Mouse (Mus musculus) lung, embryonic 16.5 days (tissue): ENCODE measurements around the gene Coro7. TPM values are rescaled to one million over a fixed set of nuclear protein-coding genes. Genes with fewer than 3 reads are reported as not detected.

Experiments
- ATAC-seq: fragments of 200-750 bp; cut with Nextera tagmentation; 2 replicates; pipeline ENCODE4 v1.8.0; 2017; ENCODE audit warnings: low read depth, mild to moderate bottlenecking, moderate library complexity
- H3K27ac ChIP-seq: fragments of 300-500 bp; sonication (generic); 2 replicates; pipeline ENCODE4 v1.5.1; 2014; ENCODE audit warnings: mild to moderate bottlenecking, control low read depth, low read length
- H3K27me3 ChIP-seq: fragments of 300-500 bp; sonication (generic); 2 replicates; pipeline ENCODE4 v1.6.1; 2014; ENCODE audit warnings: low read depth, low read length, mixed read lengths; ENCODE audit not compliant: control insufficient read depth, insufficient read depth
- H3K36me3 ChIP-seq: fragments of 300-500 bp; sonication (generic); 2 replicates; pipeline ENCODE4 v1.6.1; 2014; ENCODE audit warnings: low read length; ENCODE audit not compliant: control insufficient read depth, insufficient read depth
- H3K4me1 ChIP-seq: fragments of 300-500 bp; sonication (generic); replicated peaks from 2 replicates; pipeline ENCODE4 v1.6.1; 2014; ENCODE audit warnings: low read length, mixed read lengths; ENCODE audit not compliant: control insufficient read depth, insufficient read depth
- H3K4me2 ChIP-seq: fragments of 300-500 bp; sonication (generic); 2 replicates; pipeline ENCODE4 v1.6.1; 2014; ENCODE audit warnings: low read depth, low read length, control low read depth
- H3K4me3 ChIP-seq: fragments of 300-500 bp; sonication (generic); 2 replicates; pipeline ENCODE4 v1.5.1; 2014; ENCODE audit warnings: mild to moderate bottlenecking, low read length, control low read depth
- H3K9ac ChIP-seq: fragments of 300-500 bp; sonication (generic); 2 replicates; pipeline ENCODE4 v1.6.1; 2014; ENCODE audit warnings: low read length, control low read depth
- H3K9me3 ChIP-seq: fragments of 300-500 bp; sonication (generic); 2 replicates; pipeline ENCODE4 v1.6.1; 2016; ENCODE audit warnings: low read length; ENCODE audit not compliant: control insufficient read depth
- WGBS: fragments of 180-500 bp; shearing (Covaris S2); extraction: QIAGEN DNeasy Blood & Tissue Kit; methylation state at CpG from one replicate; pipeline ENCODE4 v1.1.7; 2014; 5-methylcytosine and 5-hydroxymethylcytosine counted together
- polyA plus RNA-seq: library from polyadenylated mRNA; unstranded; fragments of >200 nt; fragmentation: Nextera tagmentation; extraction: Ambion mirVana; gene quantifications from 2 replicates; pipeline ENCODE4 v1.2.1, GENCODE M21; 2015

Gene Coro7
- polyA plus RNA-seq, 1 experiment from 2014 or later, result 18.3 TPM

DNA sequence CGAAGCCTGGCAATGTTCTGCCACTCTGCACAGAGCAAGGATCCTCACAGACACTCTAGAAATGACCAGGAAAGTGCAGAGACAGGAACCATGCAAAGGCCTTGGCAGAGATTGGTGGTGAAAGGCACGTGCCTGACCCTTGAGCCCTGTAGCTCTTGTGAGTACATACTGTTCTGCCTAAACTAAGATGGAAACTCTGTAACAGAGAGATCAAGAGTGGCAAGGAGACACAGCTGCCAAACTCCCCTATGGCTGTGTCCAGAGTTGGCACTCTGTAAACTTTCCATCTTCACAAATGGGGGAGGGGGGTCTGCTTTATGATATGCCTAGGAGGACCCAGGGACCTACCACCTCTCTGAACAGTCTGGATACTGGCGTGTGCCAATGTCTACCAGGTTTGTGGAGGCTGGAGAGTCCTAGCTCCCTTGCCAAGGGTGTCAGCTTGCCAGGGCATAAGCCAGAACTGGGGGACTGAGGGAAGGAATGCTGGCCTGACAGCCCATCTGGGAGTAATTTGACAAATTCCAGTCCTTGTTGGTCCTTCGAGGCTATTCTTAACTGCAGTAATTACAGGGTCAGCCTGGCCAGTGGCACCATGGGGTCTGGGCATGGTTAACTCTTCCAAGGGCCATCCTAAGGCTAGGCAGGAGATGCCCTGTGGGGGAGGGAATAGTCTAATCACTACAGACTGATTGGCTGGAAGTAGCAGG lies 26.7 kb downstream of the Coro7 start:
- WGBS, result 60% methylated on average over 4 of the region's 4 CpGs
- Histone ChIP-seq H3K4me3 (no peak overlapping the region), H3K27me3 (no peaks in the 10 kb centered on the region), H3K9ac (no peak overlapping the region), H3K9me3 (no peaks in the 10 kb centered on the region), H3K4me1 (peaks cover 17% of the 10 kb centered on the region), H3K4me2 (no peak overlapping the region), H3K27ac (no peak overlapping the region), H3K36me3 (peaks cover 33% of the 10 kb centered on the region)
- ATAC-seq, result no peak

DNA sequence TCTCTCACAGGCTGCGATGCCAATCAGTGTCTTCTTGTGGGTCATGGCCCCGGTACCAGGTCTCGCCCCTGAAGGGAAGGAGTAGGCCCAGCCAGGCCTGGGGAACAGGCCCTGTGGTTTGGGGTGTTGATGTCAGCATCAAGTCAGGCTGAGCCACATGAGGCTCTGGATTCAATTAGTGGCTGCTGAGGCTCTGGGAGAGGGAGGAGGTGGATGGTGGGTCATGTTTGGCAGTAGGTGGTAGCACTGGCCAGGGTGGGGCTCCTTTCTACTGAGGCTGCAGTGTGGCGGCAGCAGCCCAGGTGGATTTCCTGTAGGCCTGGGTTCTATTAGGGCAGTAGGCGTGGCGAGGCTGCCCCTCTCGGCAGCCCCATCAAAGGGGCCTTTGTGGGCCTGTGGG lies 28.0 kb downstream of the Coro7 start:
- no peak overlapping the region for H3K4me2 ChIP-seq
- H3K4me3 ChIP-seq, result no peak overlapping the region
- H3K27ac ChIP-seq, result peak overlapping the region; percentile 32; the same call in 1 of the 2 replicates
- H3K4me1 ChIP-seq, result peaks cover 30% of the 10 kb centered on the region
- no peak overlapping the region; the same call in 1 of the 2 replicates for H3K9ac ChIP-seq
- H3K27me3 ChIP-seq, result no peaks in the 10 kb centered on the region
- 75% methylated on average over 7 of the region's 7 CpGs for WGBS
- peaks cover 33% of the 10 kb centered on the region for H3K36me3 ChIP-seq
- no peaks in the 10 kb centered on the region for H3K9me3 ChIP-seq
- no peak for ATAC-seq

DNA sequence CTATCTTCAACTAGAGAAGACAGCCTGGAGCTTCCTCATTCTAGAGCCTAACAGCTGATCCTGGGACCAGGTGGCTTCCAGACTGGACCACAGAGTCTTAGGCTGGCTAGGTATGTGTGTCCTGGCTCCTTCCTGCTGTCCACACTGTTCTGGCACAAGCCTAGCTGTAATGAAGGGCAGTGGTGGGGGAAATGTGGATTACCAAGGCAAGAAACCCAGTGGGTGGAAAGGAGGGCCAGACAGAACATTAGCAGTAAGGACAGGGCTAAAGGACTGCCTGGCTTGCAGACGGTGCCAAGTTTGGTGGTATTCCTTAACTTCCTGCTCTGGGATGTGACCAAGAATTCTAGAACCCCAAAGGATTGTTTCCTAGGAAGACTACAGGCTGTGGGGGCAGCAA lies 28.5 kb downstream of the Coro7 start:
- Histone ChIP-seq H3K9me3 (no peaks in the 10 kb centered on the region), H3K27me3 (no peaks in the 10 kb centered on the region), H3K4me3 (no peak overlapping the region), H3K36me3 (peaks cover 33% of the 10 kb centered on the region), H3K9ac (no peak overlapping the region; the same call in 1 of the 2 replicates), H3K4me2 (no peak overlapping the region), H3K27ac (peak overlapping the region; percentile 32; the same call in 1 of the 2 replicates), H3K4me1 (peaks cover 30% of the 10 kb centered on the region)
- WGBS, result 79% methylated on average over 1 of the region's 1 CpGs
- no peak for ATAC-seq

DNA sequence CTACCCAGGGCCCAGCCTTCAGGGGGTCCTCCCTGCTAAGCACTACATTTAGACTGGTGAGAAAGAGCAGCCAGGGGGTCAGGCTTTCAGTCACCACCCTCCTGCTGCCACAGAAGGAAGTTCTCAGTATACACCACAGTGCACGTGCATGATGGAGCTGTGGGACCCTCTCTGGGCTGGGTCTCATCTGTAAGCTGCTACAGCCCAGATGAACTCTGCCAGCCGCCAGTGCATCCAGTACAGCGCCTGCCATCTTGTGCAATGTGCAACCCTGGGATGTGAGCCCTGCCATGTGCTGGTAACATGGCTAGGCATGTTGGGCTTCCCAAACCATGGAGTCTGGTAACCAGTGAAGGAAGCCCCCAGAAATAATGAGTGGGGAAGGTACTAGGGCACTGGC lies 29.4 kb downstream of the Coro7 start:
- WGBS, result 84% methylated on average over 3 of the region's 3 CpGs
- Histone ChIP-seq H3K9ac (no peak overlapping the region), H3K36me3 (peaks cover 36% of the 10 kb centered on the region), H3K4me3 (no peak overlapping the region), H3K27ac (no peak overlapping the region), H3K9me3 (no peaks in the 10 kb centered on the region), H3K27me3 (no peaks in the 10 kb centered on the region), H3K4me2 (no peak overlapping the region), H3K4me1 (peaks cover 35% of the 10 kb centered on the region)
- no peak for ATAC-seq

DNA sequence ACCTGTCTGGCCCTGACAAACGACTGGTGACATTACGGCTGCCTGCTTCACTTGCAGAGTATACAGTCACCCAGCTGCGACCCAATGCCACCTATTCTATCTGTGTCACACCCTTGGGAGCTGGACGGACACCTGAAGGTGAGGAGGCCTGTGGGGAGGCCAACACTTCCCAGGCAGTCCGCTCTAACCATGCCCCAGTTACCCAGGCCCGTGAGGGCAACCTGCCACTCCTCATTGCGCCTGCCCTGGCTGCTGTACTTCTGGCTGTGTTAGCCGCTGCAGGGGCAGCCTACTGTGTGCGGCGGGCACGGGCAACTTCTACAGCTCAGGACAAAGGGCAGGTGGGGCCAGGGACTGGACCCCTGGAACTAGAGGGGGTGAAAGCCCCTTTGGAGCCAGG lies 29.9 kb downstream of the Coro7 start:
- no peaks in the 10 kb centered on the region for H3K27me3 ChIP-seq
- H3K9ac ChIP-seq, result no peak overlapping the region
- no peak for ATAC-seq
- H3K36me3 ChIP-seq, result peaks cover 36% of the 10 kb centered on the region
- WGBS, result 85% methylated on average over 11 of the region's 11 CpGs
- no peaks in the 10 kb centered on the region for H3K9me3 ChIP-seq
- H3K4me1 ChIP-seq, result peaks cover 37% of the 10 kb centered on the region
- H3K27ac ChIP-seq, result no peak overlapping the region
- no peak overlapping the region for H3K4me2 ChIP-seq
- no peak overlapping the region for H3K4me3 ChIP-seq

DNA sequence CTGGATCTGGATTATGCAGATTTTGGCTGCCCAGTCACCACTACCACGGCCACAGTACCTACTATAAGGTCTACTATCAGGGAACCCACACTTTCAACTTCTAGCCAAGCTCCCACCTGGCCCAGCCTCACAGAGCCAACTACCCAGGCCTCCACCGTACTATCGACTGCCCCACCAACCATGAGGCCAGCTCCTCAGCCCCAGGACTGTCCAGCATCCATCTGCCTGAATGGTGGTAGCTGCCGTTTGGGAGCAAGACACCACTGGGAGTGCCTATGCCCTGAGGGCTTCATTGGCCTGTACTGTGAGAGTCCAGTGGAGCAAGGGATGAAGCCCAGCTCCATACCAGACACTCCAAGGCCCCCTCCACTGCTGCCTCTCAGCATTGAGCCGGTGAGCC lies 30.4 kb downstream of the Coro7 start:
- Histone ChIP-seq H3K27ac (no peak overlapping the region), H3K27me3 (no peaks in the 10 kb centered on the region), H3K4me2 (no peak overlapping the region), H3K36me3 (peaks cover 36% of the 10 kb centered on the region), H3K9me3 (no peaks in the 10 kb centered on the region), H3K4me3 (no peak overlapping the region), H3K4me1 (peaks cover 42% of the 10 kb centered on the region), H3K9ac (no peak overlapping the region)
- no peak for ATAC-seq
- 79% methylated on average over 5 of the region's 5 CpGs for WGBS

DNA sequence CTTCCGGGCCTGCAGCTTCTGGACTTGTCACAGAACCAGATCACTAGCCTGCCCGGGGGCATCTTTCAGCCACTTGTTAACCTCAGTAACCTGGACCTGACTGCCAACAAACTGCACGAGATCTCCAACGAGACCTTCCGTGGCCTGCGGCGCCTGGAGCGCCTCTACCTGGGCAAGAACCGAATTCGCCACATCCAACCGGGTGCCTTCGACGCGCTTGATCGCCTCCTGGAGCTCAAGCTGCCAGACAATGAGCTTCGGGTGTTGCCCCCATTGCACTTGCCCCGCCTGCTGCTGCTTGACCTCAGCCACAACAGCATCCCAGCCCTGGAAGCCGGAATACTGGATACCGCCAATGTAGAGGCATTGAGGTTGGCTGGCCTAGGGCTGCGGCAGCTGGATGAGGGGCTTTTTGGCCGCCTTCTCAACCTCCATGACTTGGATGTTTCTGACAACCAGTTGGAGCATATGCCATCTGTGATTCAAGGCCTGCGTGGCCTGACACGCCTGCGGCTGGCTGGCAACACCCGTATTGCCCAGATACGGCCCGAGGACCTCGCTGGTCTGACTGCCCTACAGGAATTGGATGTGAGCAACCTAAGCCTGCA lies 31.1 kb downstream of the Coro7 start:
- H3K27ac ChIP-seq, result no peak overlapping the region
- no peaks in the 10 kb centered on the region for H3K27me3 ChIP-seq
- 90% methylated on average over 28 of the region's 28 CpGs for WGBS
- no peak overlapping the region for H3K4me2 ChIP-seq
- H3K9me3 ChIP-seq, result no peaks in the 10 kb centered on the region
- H3K4me3 ChIP-seq, result no peak overlapping the region
- ATAC-seq, result no peak
- H3K4me1 ChIP-seq, result peaks cover 49% of the 10 kb centered on the region
- H3K36me3 ChIP-seq, result peaks cover 36% of the 10 kb centered on the region
- H3K9ac ChIP-seq, result no peak overlapping the region

DNA sequence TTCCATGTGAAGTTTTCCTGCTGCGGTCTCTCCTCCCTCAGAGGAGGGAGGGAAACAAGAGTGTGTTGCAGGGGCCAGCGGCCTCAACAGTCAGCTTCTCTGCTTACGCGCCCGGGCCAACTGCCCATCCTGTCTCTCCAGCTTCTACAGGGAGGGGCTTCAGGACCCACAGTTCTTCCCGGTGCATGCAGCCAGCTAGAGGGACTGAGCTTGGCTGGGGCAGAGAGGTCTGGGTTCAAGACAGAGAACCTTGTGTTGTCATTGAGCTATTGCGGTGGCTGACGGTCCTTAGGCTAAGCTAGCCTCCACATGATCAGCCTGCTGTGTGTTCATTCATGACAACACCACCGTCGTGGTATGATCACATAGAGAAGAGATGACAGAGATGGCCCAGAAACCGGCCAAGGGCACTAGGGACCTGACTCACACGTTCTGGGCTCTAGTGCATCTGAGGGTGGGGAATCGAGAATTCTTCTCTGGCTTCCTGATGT lies 31.9 kb downstream of the Coro7 start:
- ATAC-seq, result peak; percentile 46
- H3K9ac ChIP-seq, result peak overlapping the region; percentile 6; the same call in 1 of the 2 replicates

DNA sequence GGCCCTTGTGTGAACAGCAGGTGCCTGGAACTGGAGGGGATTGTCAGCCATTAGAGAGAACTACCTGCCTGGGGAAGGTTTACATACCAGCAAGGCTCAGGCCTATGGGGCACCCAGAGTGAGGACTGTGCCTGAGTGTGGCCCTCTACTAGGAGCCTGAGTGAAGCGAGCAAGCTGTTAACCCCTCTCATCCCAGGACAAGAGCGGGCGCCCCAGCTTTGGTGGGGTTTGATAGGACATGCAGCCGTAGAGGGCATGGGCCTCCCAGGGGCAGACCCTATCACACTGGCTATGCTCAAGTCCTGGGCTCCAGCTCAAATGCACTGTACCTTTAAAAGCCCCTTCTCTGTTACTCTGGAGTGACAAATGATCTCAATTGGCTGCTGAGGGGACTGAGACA lies 32.7 kb downstream of the Coro7 start:
- Histone ChIP-seq H3K9ac (peak overlapping the region; percentile 17; the same call in 1 of the 2 replicates), H3K4me3 (no peak overlapping the region), H3K4me2 (peak overlapping the region; percentile 3; the same call in 1 of the 2 replicates), H3K27me3 (no peaks in the 10 kb centered on the region), H3K27ac (peak overlapping the region; percentile 64), H3K36me3 (peaks cover 29% of the 10 kb centered on the region), H3K4me1 (peaks cover 61% of the 10 kb centered on the region), H3K9me3 (no peaks in the 10 kb centered on the region)
- 55% methylated on average over 4 of the region's 4 CpGs for WGBS
- ATAC-seq, result no peak

More for the DNA sequence above, 31.9 kb downstream of the Coro7 start:
- 43% methylated on average over 13 of the region's 13 CpGs for WGBS
- peak overlapping the region; percentile 64 for H3K27ac ChIP-seq
- H3K27me3 ChIP-seq, result no peaks in the 10 kb centered on the region
- no peak overlapping the region for H3K4me2 ChIP-seq
- no peaks in the 10 kb centered on the region for H3K9me3 ChIP-seq
- H3K4me1 ChIP-seq, result peaks cover 57% of the 10 kb centered on the region
- peaks cover 36% of the 10 kb centered on the region for H3K36me3 ChIP-seq
- H3K4me3 ChIP-seq, result no peak overlapping the region
